Mouse (Mus musculus): ENCODE data around the gene Ppp1r3f. TPM values are rescaled to one million over a fixed set of nuclear protein-coding genes. Genes with fewer than 3 reads are reported as not detected.

Gene Ppp1r3f
- not detected for polyA plus RNA-seq (2014; fragmentation: Illumina TruSeq; extraction: RNeasy Lipid Tissue Mini Kit (QIAGEN cat#74804); ENCODE audit: low read depth, low replicate concordance)

GRCm38 (mm10) chrX:7574087-7574884, at the start of gene Ppp1r3f:
Gene Ppp1r3f (minus strand): TSS chrX:7574283.

DNA sequence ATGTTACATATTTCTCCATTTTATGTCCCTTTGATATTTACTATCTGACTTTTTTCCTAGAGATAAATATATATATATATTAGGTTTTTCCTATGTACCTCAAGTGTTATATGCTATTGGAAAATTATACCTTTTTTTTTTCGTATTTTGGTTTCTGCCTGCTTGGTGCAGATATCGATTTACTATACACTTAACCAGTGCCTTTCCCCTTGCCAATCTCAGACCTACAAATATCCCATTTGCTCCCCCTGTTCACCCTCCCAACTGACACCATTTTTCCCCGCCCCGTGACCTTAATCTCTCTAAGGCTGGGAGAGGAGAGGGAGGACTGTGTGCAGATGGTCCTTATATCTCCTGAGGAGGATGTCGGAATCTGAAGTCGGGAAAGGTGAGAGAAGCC, 32.7 kb upstream of the Ppp1r3f start, which contains the start of gene Cacna1f:
Gene Cacna1f, plus strand, starts transcription at position 301 of the 400 bp plus-strand sequence.

DNA sequence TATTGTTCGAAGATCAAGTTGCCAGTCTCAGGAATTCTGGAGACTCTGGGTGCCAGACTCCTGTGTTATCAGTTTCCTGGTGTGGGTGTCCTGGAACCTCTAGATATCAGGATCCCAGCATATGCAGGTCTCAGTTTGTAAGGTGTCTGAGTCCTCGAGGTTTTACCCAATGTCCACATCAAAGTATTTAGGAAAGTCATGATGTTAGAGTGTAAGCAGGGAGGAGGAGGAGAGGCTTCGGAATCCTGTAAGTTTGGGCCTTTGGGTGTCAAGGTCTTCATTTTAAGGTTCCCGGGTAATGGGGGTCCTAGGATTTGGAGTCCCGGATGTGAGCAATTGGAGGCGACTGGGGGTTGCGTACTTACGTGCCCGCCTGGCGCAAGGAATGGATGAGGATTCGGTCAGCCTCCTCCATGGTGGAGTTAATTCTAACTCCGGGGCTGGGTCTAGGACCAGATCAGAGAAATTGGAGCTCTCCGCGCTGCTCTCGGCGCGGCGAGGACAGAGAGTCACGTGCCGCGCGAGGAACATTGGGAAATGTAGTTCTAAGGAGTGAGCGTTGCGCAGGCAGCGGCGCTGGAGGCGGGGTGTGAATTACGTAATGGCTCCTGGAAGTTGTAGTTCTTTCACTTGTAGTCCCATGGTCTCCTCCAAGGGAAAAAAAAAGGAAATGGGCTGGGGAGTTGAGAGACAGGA, 30.9 kb upstream of the Ppp1r3f start, which contains the start of gene Ccdc22:
Gene Ccdc22, minus strand, starts transcription at position 639 of the 696 bp plus-strand sequence.

GRCm38 (mm10) chrX:7573176-7574086, 652 bp downstream of the Ppp1r3f start, which contains the start of gene Foxp3:
Gene Foxp3 (plus strand): TSS chrX:7573644.

Other genes with a start within 250 kb of the Ppp1r3f start
- 1.5 TPM for gene Usp27x, start 198.5 kb downstream of the Ppp1r3f start, polyA plus RNA-seq (2014; fragmentation: Illumina TruSeq; extraction: RNeasy Lipid Tissue Mini Kit (QIAGEN cat#74804); ENCODE audit: low read depth, low replicate concordance)
- 0.32 TPM for gene Foxp3, start 639 bp downstream of the Ppp1r3f start, polyA plus RNA-seq (2014; fragmentation: Illumina TruSeq; extraction: RNeasy Lipid Tissue Mini Kit (QIAGEN cat#74804); ENCODE audit: low read depth, low replicate concordance)
- 1.5 TPM for gene Ccdc22, start 31.2 kb upstream of the Ppp1r3f start, polyA plus RNA-seq (2014; fragmentation: Illumina TruSeq; extraction: RNeasy Lipid Tissue Mini Kit (QIAGEN cat#74804); ENCODE audit: low read depth, low replicate concordance)
- gene Cacna1f, start 32.8 kb upstream of the Ppp1r3f start, polyA plus RNA-seq (2014; fragmentation: Illumina TruSeq; extraction: RNeasy Lipid Tissue Mini Kit (QIAGEN cat#74804); ENCODE audit: low read depth, low replicate concordance): not detected
- gene Syp, start 64.2 kb upstream of the Ppp1r3f start, polyA plus RNA-seq (2014; fragmentation: Illumina TruSeq; extraction: RNeasy Lipid Tissue Mini Kit (QIAGEN cat#74804); ENCODE audit: low read depth, low replicate concordance): 2.8 TPM
- gene Prickle3, start 83.0 kb upstream of the Ppp1r3f start, polyA plus RNA-seq (2014; fragmentation: Illumina TruSeq; extraction: RNeasy Lipid Tissue Mini Kit (QIAGEN cat#74804); ENCODE audit: low read depth, low replicate concordance): 19.0 TPM
- gene Plp2, start 97.1 kb upstream of the Ppp1r3f start, polyA plus RNA-seq (2014; fragmentation: Illumina TruSeq; extraction: RNeasy Lipid Tissue Mini Kit (QIAGEN cat#74804); ENCODE audit: low read depth, low replicate concordance): 187 TPM
- gene Magix, start 107.0 kb upstream of the Ppp1r3f start, polyA plus RNA-seq (2014; fragmentation: Illumina TruSeq; extraction: RNeasy Lipid Tissue Mini Kit (QIAGEN cat#74804); ENCODE audit: low read depth, low replicate concordance): 0.60 TPM
- 42.6 TPM for gene Gpkow, start 122.8 kb upstream of the Ppp1r3f start, polyA plus RNA-seq (2014; fragmentation: Illumina TruSeq; extraction: RNeasy Lipid Tissue Mini Kit (QIAGEN cat#74804); ENCODE audit: low read depth, low replicate concordance)
- gene Wdr45, start 140.1 kb upstream of the Ppp1r3f start, polyA plus RNA-seq (2014; fragmentation: Illumina TruSeq; extraction: RNeasy Lipid Tissue Mini Kit (QIAGEN cat#74804); ENCODE audit: low read depth, low replicate concordance): 7.7 TPM
- gene Gm45208, start 148.0 kb upstream of the Ppp1r3f start, polyA plus RNA-seq (2014; fragmentation: Illumina TruSeq; extraction: RNeasy Lipid Tissue Mini Kit (QIAGEN cat#74804); ENCODE audit: low read depth, low replicate concordance): not detected
- gene Praf2, start 154.2 kb upstream of the Ppp1r3f start, polyA plus RNA-seq (2014; fragmentation: Illumina TruSeq; extraction: RNeasy Lipid Tissue Mini Kit (QIAGEN cat#74804); ENCODE audit: low read depth, low replicate concordance): 7.8 TPM
- gene Ccdc120, start 176.6 kb upstream of the Ppp1r3f start, polyA plus RNA-seq (2014; fragmentation: Illumina TruSeq; extraction: RNeasy Lipid Tissue Mini Kit (QIAGEN cat#74804); ENCODE audit: low read depth, low replicate concordance): 4.5 TPM
- 6.2 TPM for gene Tfe3, start 188.3 kb upstream of the Ppp1r3f start, polyA plus RNA-seq (2014; fragmentation: Illumina TruSeq; extraction: RNeasy Lipid Tissue Mini Kit (QIAGEN cat#74804); ENCODE audit: low read depth, low replicate concordance)
- 41.0 TPM for gene Gripap1, start 215.5 kb upstream of the Ppp1r3f start, polyA plus RNA-seq (2014; fragmentation: Illumina TruSeq; extraction: RNeasy Lipid Tissue Mini Kit (QIAGEN cat#74804); ENCODE audit: low read depth, low replicate concordance)
- 1.2 TPM for gene Kcnd1, start 248.0 kb upstream of the Ppp1r3f start, polyA plus RNA-seq (2014; fragmentation: Illumina TruSeq; extraction: RNeasy Lipid Tissue Mini Kit (QIAGEN cat#74804); ENCODE audit: low read depth, low replicate concordance)